Mouse (Mus musculus) frontal cortex, adult 2 months (tissue): Measurements from ENCODE around the gene Spred2. TPM values are rescaled to one million over a fixed set of nuclear protein-coding genes. Genes with fewer than 3 reads are reported as not detected.
"Not testable (repeated sequence)": the region's sequence is repeated elsewhere in the genome, so short reads cannot be mapped to it uniquely, and the experiment has no call there.

ENCODE experiments used
- DNase-seq, 2 experiments: peaks; one replicate each; pipeline ENCODE4 v3.0.0; 2022; ENCODE audit warnings: low spot score in 1 of 2; ENCODE audit errors: extremely low spot score in 1 of 2
- polyA plus RNA-seq: library from polyadenylated mRNA; depleted of rRNA; stranded (reverse); fragments of >200 nt; gene quantifications from 2 replicates; pipeline ENCODE4 v1.2.3, GENCODE M21; 2012; rRNA removed

Spred2 gene
- polyA plus RNA-seq, 1 experiment: 41.5 TPM

- DNase-seq: peak; percentile 50 to 63
Measured at GRCm38 (mm10) chr11:20042106-20042505, 117.9 kb downstream of the Spred2 start.

GRCm38 (mm10) chr11:20043256-20043655 is 119.1 kb downstream of the Spred2 start:
- peak in 1 of 2 experiments; percentile 61 for DNase-seq

- no peak for DNase-seq
Measured at GRCm38 (mm10) chr11:20045586-20045985, 121.4 kb downstream of the Spred2 start.

- no peak for DNase-seq
Measured at GRCm38 (mm10) chr11:20052814-20053536, 128.8 kb downstream of the Spred2 start.

- no peak for DNase-seq
Measured at GRCm38 (mm10) chr11:20053951-20054350, 129.8 kb downstream of the Spred2 start.

- DNase-seq: no peak
Measured at GRCm38 (mm10) chr11:20054617-20055016, 130.4 kb downstream of the Spred2 start.

- no peak for DNase-seq
Measured at GRCm38 (mm10) chr11:20056168-20056567, 132.0 kb downstream of the Spred2 start.

- no peak for DNase-seq
Measured at GRCm38 (mm10) chr11:20057429-20057828, 133.3 kb downstream of the Spred2 start.

GRCm38 (mm10) chr11:20059736-20060135 is 135.6 kb downstream of the Spred2 start:
- no peak for DNase-seq

GRCm38 (mm10) chr11:20062801-20063200 is 138.6 kb downstream of the Spred2 start:
- not testable (repeated sequence) for DNase-seq

GRCm38 (mm10) chr11:20064086-20064485 is 139.9 kb downstream of the Spred2 start:
- not testable (repeated sequence) for DNase-seq

- no peak for DNase-seq
Measured at GRCm38 (mm10) chr11:20064926-20065325, 140.8 kb downstream of the Spred2 start.

- DNase-seq: no peak
Measured at GRCm38 (mm10) chr11:20066106-20066505, 141.9 kb downstream of the Spred2 start.

GRCm38 (mm10) chr11:20067521-20067920 is 143.3 kb downstream of the Spred2 start:
- DNase-seq: no peak

- no peak for DNase-seq
Measured at GRCm38 (mm10) chr11:20068346-20069004, 144.3 kb downstream of the Spred2 start.

GRCm38 (mm10) chr11:20072174-20072573 is 148.0 kb downstream of the Spred2 start:
- peak; percentile 38 to 80 for DNase-seq

- no peak for DNase-seq
Measured at GRCm38 (mm10) chr11:20072826-20073225, 148.7 kb downstream of the Spred2 start.

Other genes starting within 250 kb of the Spred2 start
- 123 and 145 TPM in 2 replicates for gene Actr2, start 188.5 kb downstream of the Spred2 start, polyA plus RNA-seq